Mouse (Mus musculus) cortical plate, adult 2 months (tissue): ENCODE data around the gene Caly.

Experiments
- CTCF ChIP-seq: fragments of 200-500 bp; IDR thresholded peaks from 2 replicates; pipeline ENCODE4 v1.5.1; 2011; ENCODE audit warnings: mild to moderate bottlenecking, control low read depth, low read length; ENCODE audit not compliant: insufficient read depth; ENCODE audit errors: extremely low read depth
- POLR2A ChIP-seq: fragments of 200-500 bp; IDR thresholded peaks from 2 replicates; pipeline ENCODE4 v1.6.1; 2011; ENCODE audit warnings: mild to moderate bottlenecking, low read length, control low read depth; ENCODE audit not compliant: insufficient read depth; ENCODE audit errors: extremely low read depth

DNA sequence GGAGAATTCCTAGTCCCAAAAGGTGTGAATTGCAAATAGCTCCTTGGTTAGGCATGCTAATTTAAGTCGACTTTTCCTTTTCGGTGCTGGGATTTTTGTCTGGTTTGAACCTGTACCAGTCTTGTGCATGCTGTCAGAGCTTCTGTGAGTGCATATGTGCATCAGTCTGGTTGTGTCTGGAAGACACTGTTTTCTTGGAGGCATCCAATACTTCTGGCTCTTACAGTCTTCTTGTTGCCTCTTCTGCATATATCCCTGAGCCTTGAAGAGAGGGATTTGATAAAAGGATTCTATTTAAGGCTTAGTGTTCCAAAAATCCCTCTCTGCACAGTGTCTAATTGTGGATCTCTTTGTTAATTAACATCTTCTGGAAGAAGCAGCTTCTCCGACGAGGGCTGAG lies 28.2 kb downstream of the Caly start:
- no peak for TF ChIP-seq CTCF
- no peak for TF ChIP-seq POLR2A
